Mouse (Mus musculus) regulatory T cell (primary cell): ENCODE results near the gene Art5.
"Not testable (repeated sequence)": the region's sequence is repeated elsewhere in the genome, so short reads cannot be mapped to it uniquely, and the experiment has no call there.

Experiments
- in situ Hi-C: fragments of 300-600 bp; cut with MboI, MseI; formaldehyde crosslinking; loops from one replicate; pipeline ENCODE4 v1.15.1; 2025; ENCODE audit warnings: high pct_unique_total_duplicates

Art5 gene

DNA sequence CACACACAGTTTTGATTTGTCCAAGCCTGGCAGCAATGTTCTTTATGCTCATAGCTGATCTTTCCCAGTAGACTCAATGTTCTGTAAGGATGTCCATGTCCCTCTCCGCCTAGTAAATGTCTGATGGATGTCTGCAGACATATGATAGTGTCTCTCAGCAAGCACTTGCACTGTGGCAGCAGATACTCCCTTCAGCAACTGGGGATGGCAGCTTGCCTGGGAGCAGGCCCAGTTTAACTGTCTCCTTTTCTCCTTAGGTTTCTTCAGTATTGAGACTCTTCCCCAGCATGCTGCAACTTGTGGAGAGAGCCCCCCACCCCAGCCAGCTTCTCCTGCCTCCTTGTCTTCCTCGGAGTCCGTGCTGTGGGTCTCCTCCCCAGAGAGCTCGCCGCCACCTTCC is 27.5 kb downstream of the Art5 start:
- in situ Hi-C loops = no loop called here

DNA sequence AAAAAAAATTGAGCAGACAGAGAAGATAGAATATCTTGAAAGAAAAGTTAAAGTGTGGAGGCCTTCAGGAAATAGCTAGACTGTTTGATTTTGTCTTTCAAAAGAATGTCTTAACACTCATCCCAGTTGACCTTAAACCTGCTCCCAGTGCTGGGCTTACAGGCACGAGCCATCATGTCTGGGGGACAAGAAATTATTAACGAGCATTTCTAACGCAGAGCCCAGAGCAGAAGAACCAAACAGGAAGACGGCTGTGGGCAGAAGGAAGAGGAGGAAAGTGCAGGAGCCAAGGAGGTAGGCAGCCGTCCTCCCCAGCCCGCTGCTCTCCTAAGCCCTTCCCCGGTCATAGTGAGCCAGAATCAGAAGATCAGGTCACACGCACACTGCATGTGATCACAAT is 29.0 kb downstream of the Art5 start:
- in situ Hi-C loops = no loop called here

DNA sequence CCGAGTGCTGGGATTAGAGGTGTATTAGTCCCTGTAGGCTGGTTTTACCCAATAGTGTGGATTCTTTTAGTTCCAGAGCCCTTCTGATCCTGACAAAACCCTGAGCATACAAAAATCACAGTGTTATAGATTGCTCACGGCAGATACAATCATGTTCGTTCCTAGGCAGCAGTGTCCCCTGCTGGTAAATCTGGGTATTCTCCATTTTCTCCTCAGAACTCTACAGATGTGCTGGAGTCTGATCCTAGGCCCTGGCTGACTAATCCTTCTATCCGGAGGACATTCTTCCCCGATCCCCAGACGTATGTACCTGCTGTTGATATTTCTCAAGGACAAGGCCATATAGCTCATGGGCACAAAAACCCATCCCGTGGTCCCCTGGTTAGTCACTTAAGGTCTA is 30.8 kb downstream of the Art5 start:
- in situ Hi-C loops = no loop called here

DNA sequence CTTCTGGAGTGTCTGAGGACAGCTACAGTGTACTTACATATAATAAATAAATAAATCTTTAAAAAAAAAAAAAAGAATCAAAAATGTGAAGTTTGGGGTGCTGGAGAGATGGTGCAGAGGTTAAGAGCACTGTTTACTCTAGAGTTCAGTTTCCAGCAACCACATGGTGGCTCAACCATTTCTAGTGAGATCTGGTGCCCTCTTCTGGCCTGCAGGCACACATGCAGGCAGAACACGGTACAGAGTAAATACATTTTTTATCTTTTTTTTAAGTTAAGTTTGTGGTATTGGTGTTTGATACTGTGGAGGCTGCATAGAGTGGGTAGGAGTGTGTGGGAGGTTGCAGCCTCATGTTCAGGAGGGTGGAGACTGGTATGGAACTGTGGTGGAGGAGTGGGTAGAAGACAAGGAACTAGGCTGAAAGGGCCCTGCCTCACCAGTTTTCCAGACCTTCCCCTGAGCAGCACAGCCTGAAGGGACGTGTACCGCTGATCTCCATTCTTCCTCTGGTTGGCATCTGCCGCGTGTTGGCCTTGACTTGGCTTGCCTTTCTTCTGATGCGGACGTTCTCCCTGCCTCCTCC is 32.5 kb downstream of the Art5 start:
- in situ Hi-C loops = no loop called here

DNA sequence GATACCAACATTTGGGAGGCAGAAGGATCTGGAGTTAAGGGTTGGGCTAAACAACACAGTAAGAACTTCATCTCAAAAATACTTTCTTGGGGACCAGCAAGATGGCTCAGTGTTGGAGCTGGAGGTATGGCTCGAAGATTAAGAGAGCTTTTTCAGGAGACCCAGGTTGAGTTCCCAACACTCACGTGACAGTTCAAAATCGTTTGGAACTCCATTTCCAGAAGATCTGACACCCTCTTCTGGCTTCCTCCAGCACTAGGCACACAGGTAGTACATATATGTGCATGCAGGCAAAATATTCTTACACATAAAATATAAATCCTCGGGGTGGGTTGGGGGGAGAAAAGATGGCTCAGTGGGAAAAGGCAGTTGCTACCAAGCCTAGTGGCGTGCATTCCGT is 42.9 kb downstream of the Art5 start:
- in situ Hi-C loops = loop anchor here (5.0 kb wide), 1 partner anchor 139 kb away; no protein-coding TSS in a partner anchor

DNA sequence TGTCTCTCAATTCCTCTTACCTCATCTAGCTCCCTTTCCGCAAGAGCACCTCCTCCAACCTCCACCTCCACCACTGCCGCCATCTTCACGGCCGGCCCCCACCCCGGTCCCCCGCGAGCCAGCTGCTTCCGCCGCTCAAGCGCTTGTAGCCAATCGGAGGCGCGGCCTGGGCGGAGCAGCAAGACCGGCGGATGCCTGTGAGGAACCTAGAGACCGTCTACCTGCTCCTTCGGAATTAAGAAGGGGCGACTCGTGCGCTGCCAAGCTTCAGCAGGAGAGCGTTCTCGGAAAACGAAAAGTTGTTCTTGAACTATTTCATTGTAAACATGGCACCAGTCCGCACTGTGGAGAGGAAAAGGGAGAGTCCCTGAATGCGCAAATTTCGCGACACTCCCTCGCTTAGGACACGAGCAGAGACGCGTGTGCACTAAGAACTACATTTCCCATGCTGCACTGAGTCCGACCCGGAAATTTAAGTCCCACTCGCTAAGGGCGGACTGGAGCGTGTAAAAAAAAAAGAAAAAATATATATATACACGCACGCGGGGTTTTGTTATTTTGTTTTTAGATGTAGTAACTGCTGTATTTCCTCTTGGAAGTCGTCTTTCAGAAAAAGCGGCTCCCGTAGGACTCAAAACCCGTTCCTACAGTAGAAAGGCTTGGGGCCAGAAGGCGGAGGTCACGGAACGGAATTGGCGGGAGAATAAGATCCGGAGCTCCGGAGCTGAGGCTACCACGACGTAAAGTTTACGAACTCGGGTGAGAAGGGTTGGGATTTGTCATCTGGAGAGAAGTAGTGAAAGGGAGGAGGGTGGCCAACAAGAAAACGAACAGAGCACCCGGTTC is 44.0 kb downstream of the Art5 start, which contains the start of the genes Rnf121, Xndc1 and Xntrpc:
TSS of gene Rnf121 (minus strand) at position 424 of the 846 bp plus-strand sequence.
TSS of gene Xndc1 (plus strand) at position 466 of the 846 bp plus-strand sequence.
TSS of gene Xntrpc (plus strand) at position 668 of the 846 bp plus-strand sequence.
- in situ Hi-C loops = loop anchor here (5.0 kb wide), 1 partner anchor 138 kb away; no protein-coding TSS in a partner anchor

DNA sequence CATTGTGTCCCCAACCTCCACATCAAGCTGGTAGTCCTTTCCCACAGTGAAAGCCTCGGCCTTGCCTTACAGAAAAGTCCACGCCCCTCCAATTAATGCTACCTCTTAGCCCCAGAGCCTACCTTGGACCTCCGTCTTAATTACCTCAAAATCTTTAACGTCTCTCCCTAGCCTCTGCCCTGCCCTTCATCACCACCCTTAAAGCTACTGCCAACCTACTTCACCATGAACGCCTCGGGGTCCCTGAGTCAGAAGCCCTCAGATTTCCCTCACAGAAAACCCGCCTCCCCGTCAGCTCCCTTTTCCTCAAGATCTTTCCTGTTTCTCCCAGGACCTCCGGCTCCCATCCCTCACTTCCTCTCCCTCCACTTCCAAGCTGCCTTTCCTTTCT is 44.6 kb downstream of the Art5 start:
- in situ Hi-C loops = loop anchor here (5.0 kb wide), 1 partner anchor 137 kb away; no protein-coding TSS in a partner anchor

DNA sequence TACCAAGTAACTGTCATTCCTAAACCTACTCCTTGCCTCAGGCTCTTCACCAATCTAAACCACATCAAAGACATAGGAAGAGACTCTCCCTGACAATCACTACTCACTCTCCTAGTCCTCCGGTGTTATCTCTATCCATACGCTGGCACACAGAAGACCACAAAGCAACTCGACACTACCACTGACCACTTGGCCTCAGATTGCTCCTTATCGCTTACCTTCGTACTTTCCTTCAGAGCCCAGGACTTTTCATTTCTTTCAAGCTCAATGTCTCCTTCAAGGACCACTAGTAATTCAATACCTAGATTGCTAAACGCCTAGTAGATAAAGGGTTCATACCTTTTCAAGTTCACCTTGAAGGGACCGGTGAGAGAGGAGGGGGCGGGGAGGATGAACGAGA is 45.4 kb downstream of the Art5 start:
- in situ Hi-C loops = no loop called here

DNA sequence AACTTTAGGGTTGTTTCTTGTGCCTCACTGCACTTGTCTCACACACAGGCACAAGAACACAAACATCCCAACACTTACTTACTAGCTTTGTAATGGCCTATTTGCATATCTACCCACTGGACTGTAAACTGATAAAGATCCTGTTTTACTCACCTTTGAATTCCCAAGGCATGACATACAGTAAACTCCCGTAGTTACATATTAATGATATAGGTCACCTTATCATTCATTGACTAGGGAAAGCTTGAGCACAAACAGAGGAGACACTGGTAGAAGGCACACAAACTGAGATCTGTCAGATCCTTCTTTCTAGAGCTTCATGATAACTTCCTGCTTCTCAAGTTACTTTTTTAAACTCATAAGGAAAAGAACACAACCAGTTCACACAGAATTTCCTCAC is 47.1 kb downstream of the Art5 start:
- in situ Hi-C loops = no loop called here

DNA sequence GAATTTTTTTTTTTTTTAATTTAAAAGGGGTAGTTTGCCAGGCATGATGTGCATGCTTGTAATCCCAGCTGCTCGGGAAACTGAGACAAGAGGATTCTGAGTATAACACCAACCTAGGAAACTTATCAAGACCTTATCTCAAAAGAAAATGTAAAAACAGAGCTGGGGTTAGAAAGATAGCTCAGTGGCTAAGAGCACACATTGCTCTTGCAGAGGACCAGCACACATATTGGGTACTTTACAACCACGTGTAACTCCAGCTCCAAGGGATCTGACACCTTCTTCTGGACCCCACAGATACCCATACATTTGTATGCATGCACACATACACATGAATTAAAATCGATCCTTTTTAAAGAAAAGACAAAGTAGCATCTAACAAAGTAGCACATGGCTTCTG is 47.9 kb downstream of the Art5 start:
- in situ Hi-C loops = no loop called here

DNA sequence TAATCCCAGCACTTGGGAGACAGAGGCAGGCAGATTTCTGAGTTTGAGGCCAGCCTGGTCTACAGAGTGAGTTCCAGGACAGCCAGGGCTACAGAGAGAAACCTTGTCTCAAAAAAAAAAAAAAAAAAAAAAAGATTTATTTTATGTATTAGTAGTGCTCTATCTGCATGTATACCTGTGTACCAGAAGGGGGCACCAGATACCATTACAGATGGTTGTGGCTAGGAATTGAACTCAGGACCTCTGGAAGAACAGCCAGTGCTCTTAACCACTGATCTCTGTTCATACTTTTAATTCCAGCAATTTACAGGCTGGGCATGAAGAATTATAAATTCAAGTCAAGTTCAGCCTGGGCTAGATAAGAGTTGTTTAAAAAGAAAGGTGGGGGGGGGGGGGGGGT is 60.8 kb downstream of the Art5 start:
- in situ Hi-C loops = not testable (repeated sequence)
